Mouse (Mus musculus): ENCODE data around the gene Phf21a.

The Phf21a gene

GRCm38 (mm10) chr2:92092817-92093216 lies at the start of gene Phf21a:
TSS of gene Phf21a (plus strand) at chr2:92093117.
- peaks cover 45% of the 10 kb centered on the region for H3K9me3 ChIP-seq (ENCODE audit: low read length)
- H3K4me1 ChIP-seq (replicated peaks; ENCODE audit: low read depth, low read length) = peaks cover 18% of the 10 kb centered on the region
- no peak for TF ChIP-seq NANOG (IDR thresholded peaks at IDR 0.05; ENCODE audit: borderline replicate concordance, low read length)
- TF ChIP-seq CTCF (conservative IDR thresholded peaks at IDR 0.05; ENCODE audit: low read length) = no peak
- TF ChIP-seq POU5F1 (IDR thresholded peaks at IDR 0.05; ENCODE audit: borderline replicate concordance, low read length) = no peak
- H3K4me3 ChIP-seq (replicated peaks; ENCODE audit: low read length) = peak within 1 kb of the TSS; percentile 41; the same call in 1 of the 2 replicates
- no peaks in the 10 kb centered on the region for H3K27me3 ChIP-seq (ENCODE audit: insufficient read depth, low read length)
- H3K36me3 ChIP-seq (ENCODE audit: insufficient read depth, low read length) = no peaks in the 10 kb centered on the region

DNA sequence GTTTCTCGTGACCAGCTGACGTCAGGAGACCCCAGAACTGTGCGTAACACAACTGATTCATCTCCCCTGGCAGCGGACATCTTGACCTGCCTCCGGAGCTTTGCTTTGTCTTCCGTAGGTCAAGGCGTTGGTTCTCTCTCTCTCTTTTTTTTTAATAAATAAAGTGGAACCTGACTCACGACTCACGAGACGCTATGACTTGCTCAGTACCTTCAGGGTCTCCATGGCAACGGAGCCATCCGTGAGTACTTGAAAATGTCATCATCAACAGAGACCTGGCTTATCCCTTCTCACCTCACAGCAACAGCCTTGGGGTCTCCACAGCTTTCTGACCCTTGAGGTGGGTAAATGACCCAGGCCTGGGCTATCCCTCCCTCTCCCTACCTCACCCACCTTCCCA lies 49.6 kb upstream of the Phf21a start:
- Histone ChIP-seq H3K4me1 (replicated peaks; ENCODE audit: low read depth, low read length) (peaks cover 18% of the 10 kb centered on the region; the same call in 1 of the 2 replicates), H3K36me3 (ENCODE audit: insufficient read depth, low read length) (no peaks in the 10 kb centered on the region), H3K4me3 (replicated peaks; ENCODE audit: low read length) (no peak overlapping the region), H3K9me3 (ENCODE audit: low read length) (no peaks in the 10 kb centered on the region), H3K27me3 (ENCODE audit: insufficient read depth, low read length) (peaks cover 29% of the 10 kb centered on the region)
- no peak for TF ChIP-seq CTCF (conservative IDR thresholded peaks at IDR 0.05; ENCODE audit: low read length)
- no peak for TF ChIP-seq NANOG (IDR thresholded peaks at IDR 0.05; ENCODE audit: borderline replicate concordance, low read length)
- no peak for TF ChIP-seq POU5F1 (IDR thresholded peaks at IDR 0.05; ENCODE audit: borderline replicate concordance, low read length)

DNA sequence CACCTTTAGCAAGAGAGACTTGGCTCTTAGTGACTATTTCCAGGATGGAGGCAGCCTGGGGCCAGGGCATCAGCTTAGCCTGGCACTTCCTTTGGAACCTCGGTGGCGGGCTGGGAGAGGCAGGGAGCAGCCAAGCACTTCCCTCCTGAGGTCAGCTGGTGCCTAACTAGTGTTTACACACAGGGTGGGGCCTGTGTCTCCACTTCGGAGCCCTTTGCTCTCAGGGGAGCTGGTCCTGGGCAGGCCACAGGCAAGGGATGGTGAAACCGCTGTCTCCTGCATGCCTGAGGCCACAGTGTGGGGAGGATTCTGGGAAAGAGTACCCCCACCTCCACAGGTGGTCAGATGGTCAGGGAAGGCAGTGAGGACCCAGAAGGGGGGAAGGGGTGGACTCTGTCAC lies 45.3 kb upstream of the Phf21a start:
- Histone ChIP-seq H3K27me3 (ENCODE audit: insufficient read depth, low read length) (peaks cover 63% of the 10 kb centered on the region), H3K4me3 (replicated peaks; ENCODE audit: low read length) (no peak overlapping the region), H3K36me3 (ENCODE audit: insufficient read depth, low read length) (no peaks in the 10 kb centered on the region), H3K9me3 (ENCODE audit: low read length) (no peaks in the 10 kb centered on the region), H3K4me1 (replicated peaks; ENCODE audit: low read depth, low read length) (peaks cover 6% of the 10 kb centered on the region; the same call in 1 of the 2 replicates)
- no peak for TF ChIP-seq NANOG (IDR thresholded peaks at IDR 0.05; ENCODE audit: borderline replicate concordance, low read length)
- no peak for TF ChIP-seq POU5F1 (IDR thresholded peaks at IDR 0.05; ENCODE audit: borderline replicate concordance, low read length)
- TF ChIP-seq CTCF (conservative IDR thresholded peaks at IDR 0.05; ENCODE audit: low read length) = no peak

DNA sequence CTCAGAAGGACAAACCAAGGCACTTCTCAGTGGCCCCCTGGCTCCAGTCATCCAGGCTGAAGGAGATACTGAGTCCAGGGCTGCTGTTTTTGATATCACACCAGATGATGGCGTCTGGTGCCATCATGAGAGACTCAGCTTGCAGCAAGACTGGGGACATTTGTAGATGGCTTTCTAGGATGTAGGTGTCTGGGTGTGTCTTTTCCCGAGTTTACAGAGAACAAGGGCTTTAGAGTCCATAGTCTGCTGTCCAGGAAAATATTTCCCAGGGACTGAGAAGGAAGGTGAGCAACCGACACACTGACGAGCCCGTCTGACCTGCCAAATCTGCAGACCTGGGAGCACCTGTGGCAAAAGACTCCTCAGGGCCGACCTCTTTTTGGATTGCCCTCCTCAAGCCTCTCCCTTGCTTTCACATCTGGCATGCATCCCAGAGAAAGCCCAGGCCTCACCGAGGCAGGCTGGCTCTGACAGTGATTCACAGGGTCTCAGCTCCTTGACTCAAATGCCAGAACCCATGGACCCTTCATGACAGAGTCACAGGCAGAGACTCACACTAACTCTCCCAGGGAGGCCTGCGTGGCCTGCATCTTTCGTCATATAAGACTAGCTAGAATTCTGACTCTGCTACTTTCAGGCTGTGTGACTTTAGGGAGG lies 44.8 kb upstream of the Phf21a start:
- TF ChIP-seq POU5F1 (IDR thresholded peaks at IDR 0.05; ENCODE audit: borderline replicate concordance, low read length) (no peak), CTCF (conservative IDR thresholded peaks at IDR 0.05; ENCODE audit: low read length) (no peak), NANOG (IDR thresholded peaks at IDR 0.05; ENCODE audit: borderline replicate concordance, low read length) (no peak)
- Histone ChIP-seq H3K4me3 (replicated peaks; ENCODE audit: low read length) (no peak overlapping the region), H3K4me1 (replicated peaks; ENCODE audit: low read depth, low read length) (peaks cover 6% of the 10 kb centered on the region; the same call in 1 of the 2 replicates), H3K9me3 (ENCODE audit: low read length) (no peaks in the 10 kb centered on the region), H3K36me3 (ENCODE audit: insufficient read depth, low read length) (no peaks in the 10 kb centered on the region), H3K27me3 (ENCODE audit: insufficient read depth, low read length) (peaks cover 63% of the 10 kb centered on the region)

GRCm38 (mm10) chr2:92052188-92052587 lies 40.7 kb upstream of the Phf21a start:
- H3K9me3 ChIP-seq (ENCODE audit: low read length) = no peaks in the 10 kb centered on the region
- TF ChIP-seq CTCF (conservative IDR thresholded peaks at IDR 0.05; ENCODE audit: low read length) (no peak), NANOG (IDR thresholded peaks at IDR 0.05; ENCODE audit: borderline replicate concordance, low read length) (no peak), POU5F1 (IDR thresholded peaks at IDR 0.05; ENCODE audit: borderline replicate concordance, low read length) (no peak)
- peaks cover 90% of the 10 kb centered on the region for H3K27me3 ChIP-seq (ENCODE audit: insufficient read depth, low read length)
- H3K4me1 ChIP-seq (replicated peaks; ENCODE audit: low read depth, low read length) = peaks cover 26% of the 10 kb centered on the region
- no peaks in the 10 kb centered on the region for H3K36me3 ChIP-seq (ENCODE audit: insufficient read depth, low read length)
- H3K4me3 ChIP-seq (replicated peaks; ENCODE audit: low read length) = no peak overlapping the region

DNA sequence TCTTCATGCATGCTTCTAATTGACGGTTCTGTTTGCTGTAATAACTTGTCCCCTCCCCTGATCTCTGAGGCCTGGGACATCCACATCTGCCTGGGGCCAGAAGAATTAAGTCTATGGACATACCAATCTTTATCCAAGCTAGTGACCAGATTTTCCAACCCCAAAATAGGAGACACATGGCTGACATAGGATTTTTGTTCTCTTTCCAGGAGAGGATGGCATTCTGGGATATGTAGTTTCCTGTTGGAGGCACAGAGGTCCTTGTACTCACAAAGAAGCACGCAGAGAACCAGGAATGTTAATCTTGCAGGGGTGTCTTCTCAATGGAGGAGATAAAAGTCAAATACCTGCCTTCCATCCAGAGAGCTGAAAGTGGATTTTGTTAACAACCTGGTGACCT lies 40.2 kb upstream of the Phf21a start:
- H3K4me3 ChIP-seq (replicated peaks; ENCODE audit: low read length) = no peak overlapping the region
- H3K27me3 ChIP-seq (ENCODE audit: insufficient read depth, low read length) = peaks cover 93% of the 10 kb centered on the region
- TF ChIP-seq NANOG (IDR thresholded peaks at IDR 0.05; ENCODE audit: borderline replicate concordance, low read length) = no peak
- TF ChIP-seq POU5F1 (IDR thresholded peaks at IDR 0.05; ENCODE audit: borderline replicate concordance, low read length) = no peak
- TF ChIP-seq CTCF (conservative IDR thresholded peaks at IDR 0.05; ENCODE audit: low read length) = no peak
- H3K4me1 ChIP-seq (replicated peaks; ENCODE audit: low read depth, low read length) = peaks cover 28% of the 10 kb centered on the region
- H3K9me3 ChIP-seq (ENCODE audit: low read length) = no peaks in the 10 kb centered on the region
- H3K36me3 ChIP-seq (ENCODE audit: insufficient read depth, low read length) = no peaks in the 10 kb centered on the region

DNA sequence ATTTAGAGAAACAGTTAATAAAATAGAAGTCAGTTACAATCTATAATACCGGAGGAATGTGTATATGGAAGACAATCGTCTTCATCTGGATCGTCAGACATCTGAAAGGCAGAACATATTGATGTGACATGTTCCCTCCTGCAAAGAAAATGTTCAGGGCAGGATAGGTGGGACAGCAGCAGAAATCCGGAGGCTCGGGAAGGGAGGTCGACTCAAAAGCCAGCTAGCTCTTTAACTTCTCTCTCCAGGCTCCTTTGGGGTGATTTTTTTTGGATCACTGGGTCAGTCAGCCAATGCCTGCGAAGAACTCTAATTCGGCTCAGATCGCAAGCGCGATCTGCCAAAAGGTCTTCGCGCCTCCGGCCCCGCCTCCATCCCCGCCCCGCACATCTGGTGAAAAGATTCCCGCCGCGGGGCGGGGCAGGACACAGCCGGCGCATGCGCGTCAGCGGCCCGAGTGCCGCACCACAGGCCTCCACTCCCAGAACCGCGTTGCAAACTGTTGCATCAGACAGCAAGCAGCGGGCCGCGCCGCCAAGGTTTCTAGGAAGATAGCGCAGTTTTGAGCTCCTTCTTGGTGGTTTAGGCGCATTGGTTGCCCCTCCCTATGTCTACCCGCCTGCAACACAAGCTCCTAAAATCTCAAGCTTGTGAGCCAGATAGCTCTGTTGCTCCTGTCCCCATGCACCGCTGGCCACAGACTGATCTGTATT lies 37.7 kb upstream of the Phf21a start:
- no peak for TF ChIP-seq CTCF (conservative IDR thresholded peaks at IDR 0.05; ENCODE audit: low read length)
- no peak for TF ChIP-seq POU5F1 (IDR thresholded peaks at IDR 0.05; ENCODE audit: borderline replicate concordance, low read length)
- TF ChIP-seq NANOG (IDR thresholded peaks at IDR 0.05; ENCODE audit: borderline replicate concordance, low read length) = no peak
- H3K36me3 ChIP-seq (ENCODE audit: insufficient read depth, low read length) = no peaks in the 10 kb centered on the region
- peaks cover 93% of the 10 kb centered on the region for H3K27me3 ChIP-seq (ENCODE audit: insufficient read depth, low read length)
- peaks cover 45% of the 10 kb centered on the region for H3K4me1 ChIP-seq (replicated peaks; ENCODE audit: low read depth, low read length)
- H3K9me3 ChIP-seq (ENCODE audit: low read length) = no peaks in the 10 kb centered on the region
- H3K4me3 ChIP-seq (replicated peaks; ENCODE audit: low read length) = peak overlapping the region; percentile 55

GRCm38 (mm10) chr2:92055831-92056236 lies 37.1 kb upstream of the Phf21a start:
- Histone ChIP-seq H3K9me3 (ENCODE audit: low read length) (no peaks in the 10 kb centered on the region), H3K36me3 (ENCODE audit: insufficient read depth, low read length) (no peaks in the 10 kb centered on the region), H3K27me3 (ENCODE audit: insufficient read depth, low read length) (peaks cover 93% of the 10 kb centered on the region), H3K4me3 (replicated peaks; ENCODE audit: low read length) (peak overlapping the region; percentile 55), H3K4me1 (replicated peaks; ENCODE audit: low read depth, low read length) (peaks cover 48% of the 10 kb centered on the region)
- TF ChIP-seq NANOG (IDR thresholded peaks at IDR 0.05; ENCODE audit: borderline replicate concordance, low read length) = no peak
- peak; percentile 68 for TF ChIP-seq CTCF (conservative IDR thresholded peaks at IDR 0.05; ENCODE audit: low read length)

Data from E14TG2a.4 (cell line).